Mouse (Mus musculus) CH12.LX (cell line): ENCODE measurements around the gene Rfx4. TPM values are rescaled to one million over a fixed set of nuclear protein-coding genes. Genes with fewer than 3 reads are reported as not detected.

ENCODE experiments used
- DNase-seq: peaks from one replicate; pipeline ENCODE4 v3.0.0-alpha.2; 2013; ENCODE audit errors: extremely low read depth
- H3K27ac ChIP-seq: 2 replicates; pipeline ENCODE4 v1.5.1; 2012; ENCODE audit warnings: low read depth, mild to moderate bottlenecking, control low read depth, moderate library complexity; ENCODE audit not compliant: insufficient read depth
- H3K27me3 ChIP-seq: replicated peaks from 2 replicates; pipeline ENCODE3; 2012; ENCODE audit warnings: inconsistent platforms
- H3K36me3 ChIP-seq, 2 experiments: replicated peaks in 1 of 2; 2 replicates each; pipeline versions ENCODE3 to v1.6.1; 2012; ENCODE audit warnings: inconsistent platforms in 1 of 2, low read length in 1 of 2, mild to moderate bottlenecking in 1 of 2, mixed read lengths in 1 of 2, moderate library complexity in 1 of 2; ENCODE audit not compliant: control insufficient read depth in 1 of 2, insufficient read depth in 1 of 2
- H3K4me1 ChIP-seq, 2 experiments: 2 replicates each; pipeline ENCODE4 v1.6.1; 2012; ENCODE audit warnings: inconsistent platforms in 1 of 2, moderate library complexity in 1 of 2; ENCODE audit not compliant: insufficient read depth in 2 of 2, control insufficient read depth in 1 of 2
- H3K4me2 ChIP-seq: 2 replicates; pipeline ENCODE4 v1.6.1; 2012; ENCODE audit warnings: low read depth, mild to moderate bottlenecking, control low read depth; ENCODE audit not compliant: poor library complexity, insufficient read depth, severe bottlenecking
- H3K4me3 ChIP-seq, 3 experiments: fragments of 150-350 bp in 1 of 3; sonication (generic) in 1 of 3; replicated peaks in 1 of 3; 2 replicates each; pipeline versions ENCODE3 to v1.5.1; 2011 to 2012; ENCODE audit warnings: low read depth in 2 of 3, low read length in 2 of 3, mild to moderate bottlenecking in 2 of 3, moderate library complexity in 2 of 3, control low read depth in 1 of 3, improper control_type of control experiment in 1 of 3, inconsistent platforms in 1 of 3, mixed read lengths in 1 of 3; ENCODE audit not compliant: poor library complexity in 1 of 3
- H3K79me2 ChIP-seq: replicated peaks from 2 replicates; pipeline ENCODE4 v1.6.1; 2012; ENCODE audit warnings: mild to moderate bottlenecking, moderate library complexity; ENCODE audit not compliant: control insufficient read depth, poor library complexity, insufficient read depth, severe bottlenecking; ENCODE audit errors: extremely low read depth
- H3K9ac ChIP-seq: 2 replicates; pipeline ENCODE4 v1.6.1; 2012; ENCODE audit warnings: low read depth, mild to moderate bottlenecking, control low read depth, moderate library complexity; ENCODE audit not compliant: insufficient read depth
- H3K9me3 ChIP-seq: replicated peaks from 2 replicates; pipeline ENCODE3; 2012; ENCODE audit warnings: low read length, inconsistent platforms, mixed read lengths
- CHD1 ChIP-seq: IDR thresholded peaks from 2 replicates; pipeline ENCODE4 v1.6.1; 2012; ENCODE audit warnings: low read depth, low read length, improper control_type of control experiment, inconsistent platforms
- CHD2 ChIP-seq: IDR thresholded peaks from 2 replicates; pipeline ENCODE4 v1.6.1; 2011; ENCODE audit warnings: low read length, improper control_type of control experiment
- CTCF ChIP-seq, 2 experiments: IDR thresholded peaks in 1 of 2; conservative IDR thresholded peaks in 1 of 2; 2 replicates each; pipeline ENCODE4 v1.5.1; 2011 to 2012; ENCODE audit warnings: low read depth in 2 of 2, low read length in 2 of 2, improper control_type of control experiment in 1 of 2, inconsistent platforms in 1 of 2, mild to moderate bottlenecking in 1 of 2, moderate library complexity in 1 of 2
- E2F4 ChIP-seq: IDR thresholded peaks from 2 replicates; pipeline ENCODE4 v1.6.1; 2011; ENCODE audit warnings: low read depth, low read length, improper control_type of control experiment; ENCODE audit not compliant: insufficient replicate concordance
- ELF1 ChIP-seq: IDR thresholded peaks from 2 replicates; pipeline ENCODE4 v1.6.1; 2014; ENCODE audit warnings: low read depth, mild to moderate bottlenecking, inconsistent platforms, low read length, improper control_type of control experiment
- EP300 ChIP-seq: IDR thresholded peaks from 2 replicates; pipeline ENCODE4 v1.6.1; 2011; ENCODE audit warnings: low read length, improper control_type of control experiment
- ETS1 ChIP-seq: conservative IDR thresholded peaks from 2 replicates; pipeline ENCODE4 v1.6.1; 2012; ENCODE audit warnings: low read depth, mild to moderate bottlenecking, inconsistent platforms, low read length, improper control_type of control experiment, moderate library complexity
- HCFC1 ChIP-seq: IDR thresholded peaks from 2 replicates; pipeline ENCODE4 v1.6.1; 2012; ENCODE audit warnings: low read depth, mild to moderate bottlenecking, inconsistent platforms, low read length, improper control_type of control experiment
- JUND ChIP-seq: conservative IDR thresholded peaks from 2 replicates; pipeline ENCODE4 v1.6.1; 2011; ENCODE audit warnings: low read depth, low read length, improper control_type of control experiment
- MAZ ChIP-seq: IDR thresholded peaks from 2 replicates; pipeline ENCODE4 v1.6.1; 2012; ENCODE audit warnings: low read depth, mild to moderate bottlenecking, inconsistent platforms, low read length, improper control_type of control experiment, moderate library complexity
- MEF2A ChIP-seq: IDR thresholded peaks from 2 replicates; pipeline ENCODE4 v1.6.1; 2014; ENCODE audit warnings: low read depth, mild to moderate bottlenecking, inconsistent platforms, low read length, improper control_type of control experiment, borderline replicate concordance
- MXI1 ChIP-seq: IDR thresholded peaks from 2 replicates; pipeline ENCODE4 v1.6.1; 2011; ENCODE audit warnings: mild to moderate bottlenecking, low read depth, low read length, improper control_type of control experiment
- MYC ChIP-seq: IDR thresholded peaks from 2 replicates; pipeline ENCODE4 v1.6.1; 2011; ENCODE audit warnings: low read depth, mild to moderate bottlenecking, improper control_type of control experiment, low read length
- POLR2A ChIP-seq: IDR thresholded peaks from 2 replicates; pipeline ENCODE4 v1.6.1; 2011; ENCODE audit warnings: low read depth, mild to moderate bottlenecking, improper control_type of control experiment, low read length
- POLR2AphosphoS2 ChIP-seq: IDR thresholded peaks from 2 replicates; pipeline ENCODE4 v1.6.1; 2011; ENCODE audit warnings: low read depth, low read length, improper control_type of control experiment
- RCOR1 ChIP-seq: conservative IDR thresholded peaks from 2 replicates; pipeline ENCODE4 v1.6.1; 2012; ENCODE audit warnings: low read depth, mild to moderate bottlenecking, inconsistent platforms, low read length, improper control_type of control experiment
- SMC3 ChIP-seq: IDR thresholded peaks from 2 replicates; pipeline ENCODE4 v1.6.1; 2011; ENCODE audit warnings: low read depth, low read length, improper control_type of control experiment
- UBTF ChIP-seq: IDR thresholded peaks from 2 replicates; pipeline ENCODE4 v1.6.1; 2012; ENCODE audit warnings: low read depth, mild to moderate bottlenecking, inconsistent platforms, low read length, improper control_type of control experiment, moderate library complexity
- ZC3H11A ChIP-seq: IDR thresholded peaks from 2 replicates; pipeline ENCODE4 v1.6.1; 2012; ENCODE audit warnings: low read depth, mild to moderate bottlenecking, inconsistent platforms, low read length, improper control_type of control experiment
- ZKSCAN1 ChIP-seq: IDR thresholded peaks from 2 replicates; pipeline ENCODE4 v1.6.1; 2012; ENCODE audit warnings: low read depth, inconsistent platforms, low read length, improper control_type of control experiment, borderline replicate concordance
- ZMIZ1 ChIP-seq: IDR thresholded peaks from 2 replicates; pipeline ENCODE4 v1.6.1; 2012; ENCODE audit warnings: low read depth, mild to moderate bottlenecking, inconsistent platforms, low read length, improper control_type of control experiment
- ZNF384 ChIP-seq: IDR thresholded peaks from 2 replicates; pipeline ENCODE4 v1.6.1; 2012; ENCODE audit warnings: low read depth, low read length, improper control_type of control experiment, inconsistent platforms
- dilution Hi-C: fragments of 300-500 bp; cut with MboI; formaldehyde crosslinking; loops from 2 replicates; pipeline ENCODE4 v1.14.3; 2020; ENCODE audit warnings: low sequenced_read_pairs; ENCODE audit not compliant: extremely low pct_unique_long_range_greater_than_20kb, extremely low pct_ligation_motif_present
- in situ Hi-C: fragments of 300-500 bp; cut with MboI; formaldehyde crosslinking; loops from 3 replicates; pipeline ENCODE4 v1.14.3; 2019; ENCODE audit warnings: low sequenced_read_pairs, low pct_ligation_motif_present, low pct_unique_long_range_greater_than_20kb, mixed read lengths
- polyA plus RNA-seq: library from polyadenylated mRNA; unstranded; fragments of >175 nt; gene quantifications from 2 replicates; pipeline ENCODE4 v1.2.1, GENCODE M21; 2012; ENCODE audit warnings: low read depth; ENCODE audit not compliant: insufficient read length
- total RNA-seq, 2 experiments: library from RNA; depleted of rRNA; stranded (reverse); fragments of 300-350 nt in 1 of 2; fragments of >200 nt in 1 of 2; gene quantifications; 2 replicates each; pipeline ENCODE4 v1.2.3; 2012 to 2014

The Rfx4 gene
- total and polyA plus RNA-seq, 3 experiments = 0.04 TPM; not detected in 2

DNA sequence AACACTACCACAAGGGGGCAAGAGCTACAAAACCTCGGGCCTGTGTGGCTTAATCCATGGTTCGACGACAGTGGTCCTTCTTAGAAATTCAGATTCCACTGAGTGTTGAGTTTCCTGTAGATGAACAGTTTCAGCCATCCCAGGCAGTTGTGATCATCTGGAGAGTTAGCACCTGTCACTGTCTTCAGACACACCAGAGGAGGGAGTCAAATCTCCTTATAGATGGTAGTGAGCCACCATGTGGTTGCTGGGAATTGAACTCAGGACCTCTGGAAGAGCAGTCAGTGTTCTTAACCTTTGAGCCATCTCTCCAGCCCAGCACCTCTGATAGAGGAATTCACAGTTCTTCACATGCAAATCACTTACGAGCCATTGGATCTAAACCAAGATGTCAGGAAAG is 28.1 kb upstream of the Rfx4 start:
- in situ Hi-C loops = no loop called here
- H3K4me1 ChIP-seq = no peaks in the 10 kb centered on the region
- dilution Hi-C loops = no loop called here
- no peak overlapping the region for H3K4me3 ChIP-seq
- no peaks in the 10 kb centered on the region for H3K9me3 ChIP-seq
- H3K27ac ChIP-seq = no peak overlapping the region
- H3K36me3 ChIP-seq = peaks cover 18 to 53% of the 10 kb centered on the region in 2 experiments
- H3K4me2 ChIP-seq = no peak overlapping the region
- no peaks in the 10 kb centered on the region for H3K79me2 ChIP-seq
- H3K9ac ChIP-seq = no peak overlapping the region
- TF ChIP-seq MXI1 = no peak
- TF ChIP-seq CHD2 = no peak
- no peak for TF ChIP-seq MYC
- TF ChIP-seq POLR2AphosphoS2 = no peak
- TF ChIP-seq ELF1 = no peak
- no peak for TF ChIP-seq CHD1
- H3K27me3 ChIP-seq = no peaks in the 10 kb centered on the region
- DNase-seq = no peak

DNA sequence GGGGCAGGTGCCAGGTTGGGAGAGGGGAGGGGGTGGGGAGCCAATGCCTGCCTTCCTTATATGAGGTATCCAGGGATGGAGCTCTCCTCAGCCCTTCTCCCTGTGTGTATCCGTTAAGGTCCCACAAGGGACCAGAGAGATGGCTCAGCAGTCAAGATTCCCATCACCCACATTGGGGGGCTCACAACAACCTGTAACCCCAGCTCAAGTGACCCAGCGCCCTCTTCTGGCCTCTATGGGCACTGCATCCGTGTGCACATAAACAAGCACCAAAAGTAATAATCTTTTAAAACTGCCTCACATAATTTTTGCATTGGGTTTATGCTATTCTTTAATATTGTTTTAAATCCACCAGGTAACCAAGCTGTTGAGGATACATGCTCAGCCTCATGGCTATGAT is 25.8 kb upstream of the Rfx4 start:
- no peaks in the 10 kb centered on the region for H3K27me3 ChIP-seq
- in situ Hi-C loops = no loop called here
- no peak overlapping the region for H3K4me2 ChIP-seq
- peaks cover 0 to 8% of the 10 kb centered on the region in 2 experiments; a peak in 3 of 4 replicates for H3K4me1 ChIP-seq
- no peak overlapping the region for H3K27ac ChIP-seq
- no peaks in the 10 kb centered on the region for H3K79me2 ChIP-seq
- no peaks in the 10 kb centered on the region for H3K9me3 ChIP-seq
- no peak overlapping the region for H3K9ac ChIP-seq
- H3K36me3 ChIP-seq = peaks cover 16 to 32% of the 10 kb centered on the region in 2 experiments
- peak; percentile 48; a peak in 3 of 4 replicates for TF ChIP-seq CTCF (conservative IDR thresholded peaks at IDR 0.05 in 1 of 2, IDR thresholded peaks at IDR 0.05 in 1 of 2; ENCODE audit: low read depth in 2 of 2, low read length in 2 of 2)
- TF ChIP-seq POLR2AphosphoS2 = no peak
- no peak for TF ChIP-seq CHD1
- DNase-seq = no peak
- no peak overlapping the region for H3K4me3 ChIP-seq
- dilution Hi-C loops = no loop called here

DNA sequence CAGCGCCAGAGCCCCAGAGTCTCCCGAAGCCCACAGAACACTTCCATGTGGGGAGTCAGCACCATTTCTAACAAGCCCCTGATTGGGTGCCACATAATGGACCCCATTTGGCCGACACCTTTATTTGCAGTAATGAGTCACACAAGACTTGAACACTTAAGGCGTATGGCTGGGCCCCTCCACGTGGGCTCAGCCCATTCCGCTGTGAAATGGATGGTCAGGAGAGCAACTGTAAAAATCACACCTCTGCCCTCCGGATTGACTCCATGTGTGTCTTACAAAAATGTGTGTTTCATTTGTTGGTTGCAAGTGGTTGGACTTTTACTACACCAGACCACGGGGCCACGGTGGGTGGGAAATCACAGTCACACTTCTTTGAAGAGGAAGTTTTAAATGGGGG is 24.9 kb upstream of the Rfx4 start:
- TF ChIP-seq JUND (no peak), MEF2A (no peak), POLR2A (no peak), E2F4 (no peak), CTCF (conservative IDR thresholded peaks at IDR 0.05 in 1 of 2, IDR thresholded peaks at IDR 0.05 in 1 of 2; ENCODE audit: low read depth in 2 of 2, low read length in 2 of 2) (no peak), SMC3 (no peak), ZMIZ1 (no peak), ZKSCAN1 (no peak), UBTF (no peak), ZNF384 (no peak), EP300 (no peak), RCOR1 (no peak), ELF1 (no peak), HCFC1 (no peak), ETS1 (no peak), MAZ (no peak), ZC3H11A (no peak)
- Histone ChIP-seq H3K4me3 (no peak overlapping the region), H3K27ac (no peak overlapping the region), H3K4me1 (peaks cover 4 to 13% of the 10 kb centered on the region in 2 experiments), H3K27me3 (no peaks in the 10 kb centered on the region), H3K79me2 (no peaks in the 10 kb centered on the region), H3K9ac (no peak overlapping the region), H3K9me3 (no peaks in the 10 kb centered on the region), H3K36me3 (peaks cover 7 to 23% of the 10 kb centered on the region in 2 experiments), H3K4me2 (no peak overlapping the region)
- no peak for DNase-seq
- dilution Hi-C loops = no loop called here
- in situ Hi-C loops = no loop called here
